Mouse (Mus musculus) C2C12 (cell line): ENCODE results near the gene Clcn7.

Experiments used
- CTCF ChIP-seq: IDR thresholded peaks from one replicate; pipeline ENCODE4 v1.5.1; 2011; ENCODE audit not compliant: control insufficient read depth, insufficient read depth, insufficient read length
- MAX ChIP-seq: IDR thresholded peaks from one replicate; pipeline ENCODE4 v1.6.1; 2011; ENCODE audit warnings: mild to moderate bottlenecking, control low read depth
- USF1 ChIP-seq: IDR thresholded peaks from one replicate; pipeline ENCODE4 v1.6.1; 2011; ENCODE audit warnings: low read depth, mild to moderate bottlenecking, control low read depth, moderate library complexity

DNA sequence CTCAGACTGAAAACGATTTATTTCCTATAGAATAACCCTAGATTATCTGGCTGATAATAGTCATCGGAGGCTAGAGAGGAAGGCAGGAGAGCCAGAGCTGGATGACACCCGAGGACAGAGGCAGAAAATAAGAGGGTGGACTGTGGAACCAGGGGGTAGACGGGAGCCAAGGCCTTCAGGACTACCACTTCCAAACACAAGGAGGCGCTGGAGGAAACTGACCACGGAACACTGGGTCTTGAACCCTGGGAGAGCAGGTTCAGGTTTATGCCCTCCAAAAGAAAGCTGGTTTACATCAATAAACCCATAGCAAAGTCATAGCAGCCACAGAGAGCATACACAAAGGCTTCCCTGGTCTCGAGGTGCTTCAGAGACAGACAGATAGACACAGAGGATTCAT, 9.2 kb upstream of the Clcn7 start:
- no peak for TF ChIP-seq CTCF
- no peak for TF ChIP-seq USF1
- no peak for TF ChIP-seq MAX
